Mouse (Mus musculus): Measurements from ENCODE around the gene Ddx23.

The Ddx23 gene

GRCm38 (mm10) chr15:98607557-98607956, 55.1 kb downstream of the Ddx23 start:
- DNase-seq (ENCODE audit: low spot score) = peak; percentile 41

GRCm38 (mm10) chr15:98606739-98607138, 56.0 kb downstream of the Ddx23 start:
- DNase-seq (ENCODE audit: low spot score) = no peak

GRCm38 (mm10) chr15:98606051-98606536, 56.6 kb downstream of the Ddx23 start:
- peak; percentile 54 for DNase-seq (ENCODE audit: low spot score)

GRCm38 (mm10) chr15:98604041-98604575, 58.6 kb downstream of the Ddx23 start:
- no peak for DNase-seq (ENCODE audit: low spot score)

- DNase-seq (ENCODE audit: low spot score) = no peak
These were observed 59.7 kb downstream of the Ddx23 start for GRCm38 (mm10) chr15:98602921-98603458.

GRCm38 (mm10) chr15:98602191-98602881, 60.4 kb downstream of the Ddx23 start:
- no peak for DNase-seq (ENCODE audit: low spot score)

- DNase-seq (ENCODE audit: low spot score) = no peak
These were observed 60.9 kb downstream of the Ddx23 start for GRCm38 (mm10) chr15:98601832-98602190.

GRCm38 (mm10) chr15:98600036-98600709, 62.5 kb downstream of the Ddx23 start:
- no peak for DNase-seq (ENCODE audit: low spot score)

- no peak for DNase-seq (ENCODE audit: low spot score)
These were observed 66.1 kb downstream of the Ddx23 start for GRCm38 (mm10) chr15:98596609-98597008.

Measured in testis, postnatal 14 days (tissue).